Mouse (Mus musculus): ENCODE measurements around the gene Hoxc5.

Gene Hoxc5

GRCm38 (mm10) chr15:102967511-102968397, 511 bp downstream of the Hoxc5 start:
- DNase-seq (ENCODE audit: low read depth, low spot score) = no peak

DNA sequence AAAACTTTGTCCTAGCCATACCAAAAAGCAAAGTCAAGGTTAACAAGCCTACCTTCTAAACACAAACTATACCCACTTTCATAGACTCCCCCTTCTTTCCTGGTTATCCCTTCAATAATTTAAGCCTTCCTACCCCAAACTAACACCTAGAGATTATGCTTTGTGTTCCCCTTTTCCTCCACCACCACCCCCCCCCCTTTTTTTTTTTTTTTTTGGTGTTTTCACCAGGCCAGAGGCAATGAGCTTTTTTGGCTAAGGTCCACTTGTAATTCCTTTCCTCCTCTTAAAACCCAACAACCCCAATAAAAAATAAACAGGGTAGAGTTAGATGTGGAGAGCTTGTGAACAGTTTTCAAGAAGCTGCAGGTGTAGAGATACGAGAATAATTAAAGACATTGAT, 2.1 kb downstream of the Hoxc5 start:
- no peak for DNase-seq (ENCODE audit: low read depth, low spot score)

- DNase-seq (ENCODE audit: low read depth, low spot score) = peak; percentile 67
Measured at GRCm38 (mm10) chr15:102970740-102971139, 3.5 kb downstream of the Hoxc5 start.

GRCm38 (mm10) chr15:102972254-102972653, 5.0 kb downstream of the Hoxc5 start:
- no peak for DNase-seq (ENCODE audit: low read depth, low spot score)

DNA sequence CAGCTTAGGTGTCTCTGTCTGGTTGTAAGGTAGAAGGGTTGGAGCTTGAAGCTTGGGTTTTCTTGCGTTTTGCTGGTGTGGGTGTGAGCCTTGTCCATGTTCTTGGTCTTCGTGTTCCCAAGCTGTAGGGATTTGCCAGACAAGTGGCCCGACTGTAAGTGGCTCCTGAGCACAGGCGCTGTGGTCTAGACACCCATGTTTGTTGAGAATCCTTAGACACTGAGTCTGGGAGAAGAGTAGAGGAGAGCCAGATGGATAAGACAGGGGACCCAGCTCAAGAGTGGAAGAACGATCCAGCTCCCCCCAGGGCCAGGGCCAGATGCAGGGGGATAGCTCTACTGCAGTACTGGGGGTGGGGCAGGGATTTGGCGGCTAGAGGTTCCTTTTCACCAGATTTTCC, 5.5 kb downstream of the Hoxc5 start:
- no peak for DNase-seq (ENCODE audit: low read depth, low spot score)

DNA sequence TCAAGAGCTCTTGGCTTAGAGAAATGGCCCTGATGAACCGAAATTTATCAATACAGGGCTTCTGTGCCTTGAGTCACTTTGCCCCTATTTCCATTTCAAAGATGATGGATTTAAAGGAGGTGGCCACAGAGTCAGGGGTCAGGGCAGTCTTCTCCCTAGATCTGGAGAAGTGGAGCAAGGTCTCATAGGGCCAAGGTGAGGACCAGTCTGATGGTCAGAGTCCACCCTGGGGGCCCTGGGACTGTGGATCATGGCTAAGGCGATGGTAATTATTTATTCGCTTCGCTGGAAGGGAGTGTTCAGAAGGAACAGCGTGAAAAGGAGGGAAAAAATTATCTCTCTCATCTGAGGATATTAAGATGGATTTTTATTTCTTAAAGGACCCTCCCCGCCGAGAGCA, 7.8 kb downstream of the Hoxc5 start:
- no peak for DNase-seq (ENCODE audit: low read depth, low spot score)

GRCm38 (mm10) chr15:102975688-102976111, 8.5 kb downstream of the Hoxc5 start:
- no peak for DNase-seq (ENCODE audit: low read depth, low spot score)

GRCm38 (mm10) chr15:102976171-102976570, 8.9 kb downstream of the Hoxc5 start, which contains the start of gene Hoxc9:
Hoxc9 (plus strand) TSS chr15:102976439.
- DNase-seq (ENCODE audit: low read depth, low spot score) = no peak

DNA sequence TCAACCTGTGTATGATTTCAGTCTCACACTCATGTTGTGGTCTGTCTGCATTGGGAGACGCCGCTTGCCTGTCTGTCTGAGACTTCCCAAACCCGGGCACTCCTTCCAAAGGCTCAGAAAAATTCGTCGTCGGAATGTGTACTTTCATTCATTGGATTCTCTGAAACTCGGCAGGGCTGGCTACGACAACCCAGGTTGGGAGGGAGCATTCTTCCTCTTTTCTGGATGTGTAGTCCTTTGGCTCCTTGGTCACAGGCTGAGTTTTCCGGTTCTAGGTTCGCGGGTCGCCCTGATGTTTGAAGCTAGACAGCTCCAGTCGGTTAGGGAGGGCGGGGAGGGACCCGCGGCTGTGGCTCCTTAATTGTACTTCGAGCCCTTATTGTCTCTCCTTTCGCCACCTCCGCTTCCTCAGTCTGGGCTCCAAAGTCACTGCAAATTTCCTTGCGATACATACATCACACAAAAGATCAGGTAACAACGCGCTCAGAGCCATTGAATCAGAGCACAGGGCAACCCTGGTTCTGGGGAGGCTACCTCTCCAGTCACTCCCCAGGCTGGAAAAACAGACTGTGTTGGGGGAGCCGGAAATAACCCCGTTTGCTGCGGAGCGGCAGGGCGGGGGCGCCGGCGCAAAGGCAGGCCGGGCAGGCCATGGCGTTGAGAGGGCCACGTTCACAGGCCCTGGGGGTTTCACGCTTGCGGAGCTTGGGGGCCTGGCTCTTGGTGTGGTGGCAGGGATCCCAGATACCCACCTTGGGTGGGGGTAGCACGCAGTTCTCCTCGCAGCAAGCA, 9.6 kb downstream of the Hoxc5 start:
- DNase-seq (ENCODE audit: low read depth, low spot score) = no peak

- no peak for DNase-seq (ENCODE audit: low read depth, low spot score)
Measured at GRCm38 (mm10) chr15:102977423-102977974, 10.3 kb downstream of the Hoxc5 start.

DNA sequence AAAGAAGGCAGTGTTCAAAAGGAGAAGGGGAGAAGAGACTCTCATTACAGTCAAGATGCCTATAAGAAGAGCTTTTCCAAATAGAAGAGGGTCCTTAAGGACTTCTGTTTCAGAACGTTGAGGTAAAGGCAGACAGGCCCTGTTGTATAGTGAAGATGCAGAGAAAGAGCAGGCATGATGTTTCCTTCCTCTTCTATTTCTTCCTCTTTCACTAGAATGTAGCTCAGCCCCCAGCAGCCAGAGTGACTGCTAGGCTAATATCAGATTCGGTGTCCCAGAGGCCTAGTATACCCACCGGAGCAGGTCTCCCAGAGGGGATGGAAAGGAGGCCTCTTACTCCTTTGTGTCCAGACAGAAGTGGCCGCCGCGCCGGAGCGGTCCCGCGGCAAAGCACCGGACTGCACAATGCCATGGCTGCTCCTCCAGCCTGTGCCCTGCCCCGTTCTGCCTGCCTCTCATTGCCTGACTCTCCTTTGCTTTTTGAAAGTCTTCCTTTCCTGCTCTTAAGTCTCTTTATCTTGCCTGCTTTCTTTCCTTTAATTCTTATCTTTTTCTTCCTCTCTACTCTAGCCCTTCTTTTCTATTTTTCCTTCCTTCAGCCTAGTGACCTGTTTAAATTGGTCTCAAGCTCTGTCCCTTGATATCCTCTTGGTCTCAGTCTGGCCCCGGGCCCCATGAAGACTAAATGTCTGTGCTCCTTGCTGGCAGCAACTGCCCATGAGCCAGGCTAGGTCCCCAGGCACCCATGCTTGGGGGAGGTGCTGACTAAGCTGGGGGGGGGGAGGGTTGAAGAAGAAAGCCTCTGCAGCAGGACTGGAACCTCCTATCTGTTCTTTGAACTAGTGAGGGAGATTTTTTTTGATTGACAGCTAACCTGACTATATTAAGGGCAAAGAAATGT, 11.6 kb downstream of the Hoxc5 start:
- DNase-seq (ENCODE audit: low read depth, low spot score) = peak; percentile 31

GRCm38 (mm10) chr15:102979936-102980335, 12.7 kb downstream of the Hoxc5 start:
- no peak for DNase-seq (ENCODE audit: low read depth, low spot score)

GRCm38 (mm10) chr15:102980352-102980751, 13.1 kb downstream of the Hoxc5 start:
- DNase-seq (ENCODE audit: low read depth, low spot score) = no peak

- DNase-seq (ENCODE audit: low read depth, low spot score) = peak; percentile 54
Measured at GRCm38 (mm10) chr15:102980912-102981311, 13.7 kb downstream of the Hoxc5 start.

DNA sequence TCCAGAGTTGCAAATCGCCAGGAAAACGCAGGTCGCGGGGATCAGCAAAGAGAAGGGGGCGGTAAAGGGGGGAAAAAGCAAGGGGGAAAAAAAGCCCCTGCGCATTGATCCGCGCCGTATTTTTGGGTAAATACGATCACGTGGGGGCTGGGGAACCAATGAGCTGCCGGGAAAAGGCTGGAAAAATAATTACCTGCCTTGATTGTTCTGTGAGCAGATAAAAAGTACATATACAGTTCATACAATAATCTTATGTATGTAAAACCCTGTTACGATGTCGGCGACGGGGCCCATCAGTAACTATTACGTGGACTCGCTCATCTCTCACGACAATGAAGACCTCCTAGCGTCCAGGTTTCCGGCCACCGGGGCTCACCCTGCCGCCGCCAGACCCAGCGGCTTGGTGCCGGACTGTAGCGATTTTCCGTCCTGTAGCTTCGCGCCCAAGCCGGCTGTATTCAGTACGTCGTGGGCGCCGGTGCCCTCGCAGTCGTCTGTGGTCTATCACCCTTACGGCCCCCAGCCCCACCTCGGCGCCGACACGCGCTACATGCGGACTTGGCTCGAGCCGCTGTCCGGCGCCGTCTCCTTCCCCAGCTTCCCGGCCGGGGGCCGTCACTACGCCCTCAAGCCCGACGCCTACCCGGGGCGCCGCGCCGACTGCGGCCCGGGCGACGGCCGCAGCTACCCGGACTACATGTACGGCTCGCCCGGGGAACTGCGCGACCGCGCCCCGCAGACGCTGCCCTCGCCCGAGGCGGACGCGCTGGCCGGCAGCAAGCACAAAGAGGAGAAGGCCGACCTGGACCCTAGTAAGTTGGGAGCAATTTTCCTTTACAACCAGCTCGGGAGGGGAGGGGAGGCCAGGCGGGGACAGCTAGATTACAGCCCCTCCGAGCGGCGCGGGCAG, 14.4 kb downstream of the Hoxc5 start:
- DNase-seq (ENCODE audit: low read depth, low spot score) = peak; percentile 76

DNA sequence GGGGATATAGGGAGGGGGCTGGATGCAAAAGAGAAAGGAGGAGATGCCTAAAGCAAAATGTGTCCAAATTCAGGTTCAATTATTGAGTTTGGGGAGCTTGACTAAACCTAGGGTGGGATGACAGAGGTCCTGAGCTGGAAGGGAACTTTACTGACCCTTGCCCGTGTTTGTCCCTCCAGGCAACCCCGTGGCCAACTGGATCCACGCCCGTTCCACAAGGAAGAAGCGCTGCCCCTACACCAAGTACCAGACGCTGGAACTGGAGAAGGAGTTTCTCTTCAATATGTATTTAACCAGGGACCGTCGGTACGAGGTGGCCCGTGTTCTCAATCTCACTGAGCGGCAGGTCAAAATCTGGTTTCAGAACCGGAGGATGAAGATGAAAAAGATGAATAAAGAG, 16.5 kb downstream of the Hoxc5 start:
- no peak for DNase-seq (ENCODE audit: low read depth, low spot score)

DNA sequence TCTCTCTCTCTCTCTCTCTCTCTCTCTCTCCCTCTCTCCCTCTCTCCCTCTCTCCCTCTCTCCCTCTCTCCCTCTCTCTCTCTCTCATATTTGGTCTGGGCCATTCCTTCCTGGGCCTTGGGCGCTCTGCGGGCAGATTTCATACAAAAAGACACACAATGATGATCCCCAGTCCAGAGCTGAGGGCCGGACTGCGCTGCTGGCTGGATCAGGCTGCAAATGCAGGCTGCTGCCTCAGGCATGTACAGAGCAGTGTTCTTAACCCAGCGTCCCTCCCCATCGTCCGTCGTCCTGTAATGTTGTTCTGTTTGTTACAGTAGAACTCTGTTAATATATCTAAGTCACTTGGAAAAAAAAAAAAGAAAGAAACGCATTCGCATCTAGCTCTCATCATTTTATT, 17.3 kb downstream of the Hoxc5 start:
- DNase-seq (ENCODE audit: low read depth, low spot score) = no peak

GRCm38 (mm10) chr15:102984925-102985324, 17.7 kb downstream of the Hoxc5 start:
- DNase-seq (ENCODE audit: low read depth, low spot score) = no peak

GRCm38 (mm10) chr15:102987124-102987833, 20.0 kb downstream of the Hoxc5 start:
- DNase-seq (ENCODE audit: low read depth, low spot score) = peak; percentile 76

DNA sequence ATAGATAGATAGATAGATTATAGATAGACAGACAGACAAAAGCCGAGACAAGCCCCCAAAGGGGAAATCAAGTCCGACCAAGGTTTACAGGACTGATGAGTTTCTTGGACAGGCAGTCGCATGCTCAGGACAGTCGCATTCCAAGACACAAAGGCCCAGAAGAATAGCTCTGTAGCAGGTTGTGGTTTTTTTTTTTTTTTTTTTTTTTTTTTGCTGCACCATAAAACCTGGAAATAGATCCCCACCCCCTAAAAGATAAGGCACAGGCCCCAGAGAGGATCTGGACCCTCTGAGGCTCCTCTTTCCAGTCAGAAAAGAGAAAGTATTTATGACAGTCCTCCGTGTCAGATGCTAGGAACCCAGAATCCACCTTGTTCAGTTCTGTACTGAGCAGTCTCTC, 20.8 kb downstream of the Hoxc5 start:
- DNase-seq (ENCODE audit: low read depth, low spot score) = no peak
